Mouse (Mus musculus) kidney, embryonic 16.5 days (tissue): ENCODE measurements around the gene Pla2r1. TPM values are rescaled to one million over a fixed set of nuclear protein-coding genes. Genes with fewer than 3 reads are reported as not detected.

ENCODE experiments used
- ATAC-seq: fragments of 200-750 bp; cut with Nextera tagmentation; 2 replicates; pipeline ENCODE4 v1.8.0; 2017; ENCODE audit warnings: moderate TSS enrichment; ENCODE audit not compliant: low FRiP score, low TSS enrichment
- H3K27ac ChIP-seq: fragments of 300-500 bp; sonication (generic); 2 replicates; pipeline ENCODE4 v1.5.1; 2014; ENCODE audit warnings: low read length
- H3K27me3 ChIP-seq: fragments of 300-500 bp; sonication (generic); 2 replicates; pipeline ENCODE4 v1.6.1; 2014; ENCODE audit warnings: low read length, control low read depth, mixed read lengths; ENCODE audit not compliant: insufficient read depth
- H3K36me3 ChIP-seq: fragments of 300-500 bp; sonication (generic); 2 replicates; pipeline ENCODE4 v1.6.1; 2014; ENCODE audit warnings: low read length, control low read depth, mixed read lengths; ENCODE audit not compliant: insufficient read depth
- H3K4me1 ChIP-seq: fragments of 300-500 bp; sonication (generic); 2 replicates; pipeline ENCODE4 v1.6.1; 2014; ENCODE audit warnings: low read length, control low read depth, mixed read lengths; ENCODE audit not compliant: insufficient read depth
- H3K4me2 ChIP-seq: fragments of 300-500 bp; sonication (generic); replicated peaks from 2 replicates; pipeline ENCODE4 v1.6.1; 2014; ENCODE audit warnings: low read depth, low read length
- H3K4me3 ChIP-seq: fragments of 300-500 bp; sonication (generic); 2 replicates; pipeline ENCODE4 v1.5.1; 2014; ENCODE audit warnings: mild to moderate bottlenecking, low read length
- H3K9ac ChIP-seq: fragments of 300-500 bp; sonication (generic); replicated peaks from 2 replicates; pipeline ENCODE4 v1.6.1; 2014; ENCODE audit warnings: low read length
- H3K9me3 ChIP-seq: fragments of 300-500 bp; sonication (generic); 2 replicates; pipeline ENCODE4 v1.6.1; 2016; ENCODE audit warnings: low read length, control low read depth
- WGBS: fragments of 180-500 bp; shearing (Covaris S2); extraction: QIAGEN DNeasy Blood & Tissue Kit; methylation state at CpG from one replicate; pipeline ENCODE4 v1.1.7; 2014; 5-methylcytosine and 5-hydroxymethylcytosine counted together
- polyA plus RNA-seq: library from polyadenylated mRNA; unstranded; fragments of >200 nt; fragmentation: Nextera tagmentation; extraction: Ambion mirVana; gene quantifications from 2 replicates; pipeline ENCODE4 v1.2.1, GENCODE M21; 2015

Pla2r1 gene
- polyA plus RNA-seq, 1 experiment from 2014 or later: 3.5 TPM

DNA sequence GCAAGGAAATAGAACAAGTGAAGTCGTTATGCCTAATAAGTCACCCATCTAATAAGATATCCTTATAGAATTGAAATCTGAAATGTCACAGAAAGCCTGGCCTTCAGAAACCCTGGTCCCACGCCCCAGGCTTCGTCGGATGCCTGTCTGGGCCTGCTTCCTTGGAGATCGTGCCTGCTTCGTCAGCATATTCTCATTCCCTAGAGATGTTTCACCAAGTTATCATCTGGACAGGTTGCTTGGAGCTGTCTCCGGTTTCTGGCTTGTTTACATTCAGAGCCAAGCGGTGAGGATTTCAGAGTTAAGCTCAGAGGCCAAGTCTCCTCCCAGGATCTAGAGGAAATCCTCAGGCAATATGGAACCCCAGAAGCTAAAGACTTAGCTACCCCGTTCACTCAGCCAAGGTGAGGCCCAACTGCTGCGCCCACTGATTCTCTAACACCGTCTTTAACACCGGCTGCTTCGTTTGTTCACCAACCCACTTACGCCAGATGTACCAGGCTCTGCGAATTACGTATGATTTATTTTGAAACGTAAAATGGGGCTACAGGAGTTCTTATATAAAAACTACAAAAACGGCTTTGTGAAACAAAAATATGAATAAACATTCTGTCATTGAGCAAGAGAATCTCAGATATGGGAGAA, 140.0 kb downstream of the Pla2r1 start:
- no peaks in the 10 kb centered on the region for H3K36me3 ChIP-seq
- peaks cover 16% of the 10 kb centered on the region for H3K4me1 ChIP-seq
- no peak overlapping the region for H3K9ac ChIP-seq
- no peaks in the 10 kb centered on the region for H3K9me3 ChIP-seq
- no peak for ATAC-seq
- 68% methylated on average over 18 of the region's 18 CpGs for WGBS
- H3K27ac ChIP-seq: no peak overlapping the region
- H3K4me2 ChIP-seq: no peak overlapping the region
- no peaks in the 10 kb centered on the region for H3K27me3 ChIP-seq
- no peak overlapping the region for H3K4me3 ChIP-seq

DNA sequence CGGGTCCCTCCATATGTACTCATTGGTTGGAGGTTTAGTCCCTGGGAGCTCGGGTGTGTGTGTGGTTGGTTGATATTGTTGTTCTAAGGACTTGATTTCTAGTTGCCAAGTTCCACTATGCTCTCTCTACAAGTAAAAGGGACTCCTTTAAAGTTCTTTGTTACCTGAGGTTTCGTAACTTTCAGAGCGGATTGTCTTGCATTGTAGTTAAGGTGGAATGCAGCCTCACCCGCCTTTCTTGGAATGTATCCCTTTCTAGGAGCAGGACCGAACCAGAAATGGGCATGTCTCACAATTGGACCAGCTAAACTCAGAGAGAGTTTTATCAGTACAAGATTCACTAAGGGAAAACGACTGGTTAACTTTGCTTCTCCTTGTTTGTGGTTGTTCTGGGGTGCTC, 141.9 kb downstream of the Pla2r1 start:
- Histone ChIP-seq H3K4me2 (no peak overlapping the region), H3K27ac (no peak overlapping the region), H3K9me3 (no peaks in the 10 kb centered on the region), H3K9ac (no peak overlapping the region), H3K4me1 (peaks cover 16% of the 10 kb centered on the region), H3K36me3 (no peaks in the 10 kb centered on the region), H3K27me3 (no peaks in the 10 kb centered on the region), H3K4me3 (no peak overlapping the region)
- 87% methylated on average over 7 of the region's 7 CpGs for WGBS
- ATAC-seq: no peak

DNA sequence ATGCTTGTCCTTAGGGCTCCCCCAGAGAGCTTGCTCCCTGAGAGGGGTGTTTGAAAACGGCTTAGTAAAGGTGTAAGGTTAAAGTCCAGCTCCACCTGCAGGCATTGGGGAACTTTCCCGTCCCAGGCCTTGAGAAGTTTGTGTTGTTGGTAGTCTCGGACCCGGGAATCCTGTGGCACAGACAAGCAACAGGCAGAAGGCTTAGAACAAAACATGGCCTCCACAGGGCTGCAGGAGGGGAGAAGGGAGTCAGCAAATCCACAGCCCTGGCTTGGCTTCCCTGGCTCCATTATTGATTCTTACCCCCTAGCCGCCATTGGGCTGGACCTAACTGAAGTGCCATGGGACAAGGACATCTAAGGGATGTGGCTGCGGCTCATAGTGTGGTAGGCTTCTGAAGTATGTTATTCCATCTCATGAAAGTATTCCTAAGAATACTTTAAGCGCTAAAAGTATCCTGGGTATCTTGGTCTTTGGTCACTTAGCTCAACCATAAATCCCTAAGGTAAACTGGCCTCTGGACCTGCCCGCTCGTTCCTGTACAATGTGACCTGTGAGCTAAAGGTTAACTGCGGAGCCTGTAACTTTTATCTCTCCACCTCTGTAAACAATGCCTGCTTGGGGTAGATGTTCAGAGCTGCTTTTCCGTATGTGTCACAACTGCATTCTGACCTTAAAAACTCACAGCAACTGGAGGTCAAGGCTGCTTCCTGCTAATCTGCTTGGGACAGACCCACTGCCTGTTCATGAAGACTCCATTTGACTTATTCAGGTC, 142.9 kb downstream of the Pla2r1 start:
- H3K27ac ChIP-seq: no peak overlapping the region
- H3K4me2 ChIP-seq: no peak overlapping the region
- peaks cover 16% of the 10 kb centered on the region for H3K4me1 ChIP-seq
- no peaks in the 10 kb centered on the region for H3K9me3 ChIP-seq
- 38% methylated on average over 11 of the region's 11 CpGs for WGBS
- no peak for ATAC-seq
- no peak overlapping the region for H3K9ac ChIP-seq
- H3K27me3 ChIP-seq: no peaks in the 10 kb centered on the region
- no peak overlapping the region for H3K4me3 ChIP-seq
- H3K36me3 ChIP-seq: no peaks in the 10 kb centered on the region

DNA sequence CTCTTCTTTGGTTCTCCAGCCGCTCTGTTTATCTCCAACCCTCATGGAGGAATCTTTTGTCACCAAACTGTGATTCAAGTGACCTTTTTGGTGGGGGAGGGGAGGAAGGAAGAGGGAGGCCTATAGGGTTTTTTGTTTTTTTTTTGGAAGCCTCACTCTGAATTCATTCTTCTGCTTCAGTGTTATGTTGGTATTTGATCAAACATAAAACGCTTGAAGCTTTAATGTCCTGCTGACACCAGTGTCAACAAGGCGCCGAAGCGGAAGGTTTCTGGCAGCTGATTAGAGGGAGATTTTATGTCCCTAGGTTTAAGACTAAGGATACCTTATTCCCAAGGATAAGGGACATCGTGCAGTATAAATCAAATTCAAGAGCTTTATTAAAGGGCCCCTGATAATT, 143.9 kb downstream of the Pla2r1 start:
- WGBS: 21% methylated on average over 6 of the region's 6 CpGs
- no peak overlapping the region for H3K9ac ChIP-seq
- H3K4me1 ChIP-seq: peaks cover 10% of the 10 kb centered on the region
- H3K27me3 ChIP-seq: no peaks in the 10 kb centered on the region
- H3K4me3 ChIP-seq: no peak overlapping the region
- no peak overlapping the region for H3K4me2 ChIP-seq
- no peaks in the 10 kb centered on the region for H3K9me3 ChIP-seq
- ATAC-seq: peak; percentile 37; the same call in 1 of the 2 replicates
- no peak overlapping the region for H3K27ac ChIP-seq
- H3K36me3 ChIP-seq: no peaks in the 10 kb centered on the region

DNA sequence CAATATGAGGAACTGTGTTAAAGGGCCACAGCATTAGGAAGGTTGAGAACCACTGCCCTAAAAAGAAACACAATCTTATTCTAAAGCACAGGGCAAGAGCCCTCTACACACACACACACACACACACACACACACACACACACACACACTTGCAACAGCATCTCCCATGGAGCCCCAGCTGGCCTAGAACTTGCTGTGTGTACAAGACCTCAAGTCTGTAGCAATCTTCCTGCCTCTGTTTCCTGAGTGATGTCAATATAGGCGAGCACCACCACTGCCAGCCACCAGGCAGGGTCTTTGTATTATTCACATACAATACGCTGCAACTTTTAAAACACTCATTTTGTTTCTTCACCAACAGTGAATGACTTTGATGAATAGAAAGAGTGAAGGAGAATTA, 145.7 kb downstream of the Pla2r1 start:
- WGBS: 95% methylated on average over 2 of the region's 2 CpGs
- no peak overlapping the region for H3K9ac ChIP-seq
- no peak overlapping the region for H3K4me2 ChIP-seq

DNA sequence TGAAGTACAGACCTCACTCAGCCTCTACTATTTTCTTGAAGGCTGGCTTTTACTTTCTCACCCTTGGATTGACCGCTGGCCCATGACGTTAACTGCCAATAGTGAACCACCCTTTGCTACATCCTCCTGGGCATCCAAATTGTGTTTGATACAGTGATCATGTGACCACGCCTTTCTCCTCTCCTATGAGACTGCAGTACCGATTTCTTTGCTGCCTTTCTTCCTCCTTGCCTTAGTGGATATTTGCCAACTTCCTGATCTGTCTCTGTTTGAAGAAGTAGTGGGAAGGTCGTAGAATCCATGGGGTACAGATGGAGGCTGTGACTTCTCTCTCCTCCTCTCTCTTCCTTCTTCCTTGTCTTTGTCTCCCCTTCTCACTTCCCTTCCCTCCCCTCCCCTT, 147.7 kb downstream of the Pla2r1 start:
- WGBS: 90% methylated on average over 5 of the region's 5 CpGs
- Histone ChIP-seq H3K4me1 (peaks cover 7% of the 10 kb centered on the region), H3K9ac (no peak overlapping the region), H3K4me2 (no peak overlapping the region), H3K36me3 (no peaks in the 10 kb centered on the region), H3K9me3 (no peaks in the 10 kb centered on the region), H3K27ac (no peak overlapping the region), H3K4me3 (no peak overlapping the region), H3K27me3 (no peaks in the 10 kb centered on the region)
- no peak for ATAC-seq

More for the DNA sequence above, 145.7 kb downstream of the Pla2r1 start:
- Histone ChIP-seq H3K36me3 (no peaks in the 10 kb centered on the region), H3K4me3 (no peak overlapping the region), H3K27me3 (no peaks in the 10 kb centered on the region), H3K9me3 (no peaks in the 10 kb centered on the region), H3K4me1 (peaks cover 9% of the 10 kb centered on the region), H3K27ac (no peak overlapping the region)
- no peak for ATAC-seq

DNA sequence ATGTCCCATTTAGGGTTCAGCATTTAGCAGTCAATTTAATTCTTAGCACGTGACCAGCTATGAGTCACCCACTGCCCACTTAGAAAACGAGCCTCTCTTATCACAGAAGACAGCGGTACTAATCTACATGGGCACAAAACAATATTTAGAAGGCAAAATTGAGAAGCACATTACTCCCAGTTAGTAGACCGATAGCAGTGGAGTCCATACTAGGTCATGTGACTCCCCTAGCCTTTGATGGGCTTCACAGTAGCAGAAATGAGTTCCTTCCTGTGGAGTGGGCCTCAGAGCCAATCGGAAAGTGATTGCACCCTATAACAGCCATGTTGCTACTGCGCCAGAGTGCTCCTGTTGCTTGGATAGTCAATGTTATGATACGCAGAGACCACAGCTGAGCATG, 148.3 kb downstream of the Pla2r1 start:
- Histone ChIP-seq H3K4me3 (no peak overlapping the region), H3K27ac (no peak overlapping the region), H3K4me1 (peaks cover under 1% of the 10 kb centered on the region; the same call in 1 of the 2 replicates), H3K27me3 (no peaks in the 10 kb centered on the region), H3K4me2 (no peak overlapping the region), H3K9me3 (no peaks in the 10 kb centered on the region), H3K9ac (no peak overlapping the region), H3K36me3 (no peaks in the 10 kb centered on the region)
- WGBS: 96% methylated on average over 7 of the region's 7 CpGs
- no peak for ATAC-seq

DNA sequence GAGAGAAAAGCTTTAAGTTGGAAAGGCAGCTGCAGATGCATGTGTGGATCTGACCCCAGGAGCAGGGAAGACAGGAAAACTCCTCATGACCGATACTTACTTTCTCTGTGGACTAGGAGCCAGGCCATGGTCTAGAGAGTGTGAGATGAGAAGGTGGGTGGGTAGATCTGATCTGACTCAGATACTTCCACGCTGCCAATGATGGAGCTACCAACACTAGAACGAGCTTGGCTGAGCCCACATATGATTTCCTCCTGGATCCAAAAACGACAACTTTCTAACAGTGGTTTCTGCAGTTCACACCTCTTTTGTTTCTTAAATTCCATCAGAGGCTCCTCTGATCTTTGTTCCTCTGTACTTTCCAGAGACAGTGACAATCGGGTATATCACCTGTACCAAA, 151.4 kb downstream of the Pla2r1 start:
- Histone ChIP-seq H3K27me3 (no peaks in the 10 kb centered on the region), H3K4me2 (no peak overlapping the region), H3K9ac (no peak overlapping the region), H3K4me1 (no peaks in the 10 kb centered on the region), H3K9me3 (no peaks in the 10 kb centered on the region), H3K36me3 (no peaks in the 10 kb centered on the region), H3K27ac (no peak overlapping the region), H3K4me3 (no peak overlapping the region)
- WGBS: 65% methylated on average over 5 of the region's 5 CpGs
- no peak for ATAC-seq

DNA sequence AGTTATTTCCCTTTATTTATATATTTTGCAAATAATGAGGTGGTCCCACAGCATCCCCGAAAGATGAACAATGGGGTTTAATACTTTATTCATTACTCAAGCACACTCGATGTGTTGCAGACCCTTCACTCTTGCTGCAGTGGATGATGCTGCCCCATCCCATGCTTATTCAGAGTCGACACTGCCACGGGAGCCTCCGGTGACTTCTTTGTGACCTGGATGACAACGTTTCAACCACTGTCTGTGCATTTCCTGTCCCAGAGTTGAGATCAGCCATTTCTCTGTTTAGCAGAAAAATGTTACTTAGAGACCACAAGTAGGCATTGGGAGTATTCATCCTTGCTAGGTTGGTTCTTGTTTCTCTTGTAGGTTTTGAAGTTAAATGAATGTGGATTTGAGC, 159.3 kb downstream of the Pla2r1 start:
- 68% methylated on average over 6 of the region's 6 CpGs for WGBS
- Histone ChIP-seq H3K4me1 (no peaks in the 10 kb centered on the region), H3K9ac (no peak overlapping the region), H3K9me3 (no peaks in the 10 kb centered on the region), H3K4me2 (no peak overlapping the region), H3K36me3 (no peaks in the 10 kb centered on the region), H3K27ac (no peak overlapping the region), H3K4me3 (no peak overlapping the region), H3K27me3 (no peaks in the 10 kb centered on the region)
- ATAC-seq: no peak

DNA sequence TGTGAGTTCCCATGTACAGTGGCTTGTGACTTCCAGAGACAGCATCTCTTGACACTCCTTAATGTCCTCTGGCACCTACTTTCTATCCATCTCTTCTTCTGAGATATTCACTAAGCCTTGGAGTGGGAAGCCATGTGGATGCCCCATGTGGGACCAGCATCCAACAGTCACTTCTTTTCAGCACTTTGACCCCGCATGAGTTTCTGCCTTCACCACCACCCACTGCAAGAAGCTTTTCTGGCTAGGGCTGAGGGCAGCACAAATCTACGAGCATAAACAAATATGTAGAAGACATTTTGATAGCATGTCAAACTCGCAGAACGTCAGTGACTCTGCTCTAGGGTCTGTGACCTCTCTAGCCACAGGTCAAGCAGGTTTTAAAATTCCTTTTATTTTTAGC, 160.8 kb downstream of the Pla2r1 start:
- no peaks in the 10 kb centered on the region for H3K36me3 ChIP-seq
- no peak overlapping the region for H3K4me3 ChIP-seq
- no peak overlapping the region for H3K4me2 ChIP-seq
- no peak overlapping the region for H3K9ac ChIP-seq
- no peaks in the 10 kb centered on the region for H3K27me3 ChIP-seq
- ATAC-seq: no peak
- no peaks in the 10 kb centered on the region for H3K4me1 ChIP-seq
- no peaks in the 10 kb centered on the region for H3K9me3 ChIP-seq
- no peak overlapping the region for H3K27ac ChIP-seq
- WGBS: 58% methylated on average over 4 of the region's 4 CpGs
